Mouse (Mus musculus) cerebellum, postnatal 4 days (tissue): ENCODE data around the gene Mcam.

Experiments used
- DNase-seq, 2 experiments: peaks; one replicate each; pipeline ENCODE4 v3.0.0; 2022; ENCODE audit warnings: low spot score in 2 of 2, mixed read lengths in 1 of 2

The Mcam gene

GRCm38 (mm10) chr9:44134101-44134850, at the start of gene Mcam:
Gene Mcam (plus strand): TSS chr9:44134469.
- peak; percentile 60 to 82 for DNase-seq

GRCm38 (mm10) chr9:44084659-44085229, 49.5 kb upstream of the Mcam start:
- peak; percentile 72 to 77 for DNase-seq

GRCm38 (mm10) chr9:44085276-44085675, 49.0 kb upstream of the Mcam start:
- no peak for DNase-seq

DNA sequence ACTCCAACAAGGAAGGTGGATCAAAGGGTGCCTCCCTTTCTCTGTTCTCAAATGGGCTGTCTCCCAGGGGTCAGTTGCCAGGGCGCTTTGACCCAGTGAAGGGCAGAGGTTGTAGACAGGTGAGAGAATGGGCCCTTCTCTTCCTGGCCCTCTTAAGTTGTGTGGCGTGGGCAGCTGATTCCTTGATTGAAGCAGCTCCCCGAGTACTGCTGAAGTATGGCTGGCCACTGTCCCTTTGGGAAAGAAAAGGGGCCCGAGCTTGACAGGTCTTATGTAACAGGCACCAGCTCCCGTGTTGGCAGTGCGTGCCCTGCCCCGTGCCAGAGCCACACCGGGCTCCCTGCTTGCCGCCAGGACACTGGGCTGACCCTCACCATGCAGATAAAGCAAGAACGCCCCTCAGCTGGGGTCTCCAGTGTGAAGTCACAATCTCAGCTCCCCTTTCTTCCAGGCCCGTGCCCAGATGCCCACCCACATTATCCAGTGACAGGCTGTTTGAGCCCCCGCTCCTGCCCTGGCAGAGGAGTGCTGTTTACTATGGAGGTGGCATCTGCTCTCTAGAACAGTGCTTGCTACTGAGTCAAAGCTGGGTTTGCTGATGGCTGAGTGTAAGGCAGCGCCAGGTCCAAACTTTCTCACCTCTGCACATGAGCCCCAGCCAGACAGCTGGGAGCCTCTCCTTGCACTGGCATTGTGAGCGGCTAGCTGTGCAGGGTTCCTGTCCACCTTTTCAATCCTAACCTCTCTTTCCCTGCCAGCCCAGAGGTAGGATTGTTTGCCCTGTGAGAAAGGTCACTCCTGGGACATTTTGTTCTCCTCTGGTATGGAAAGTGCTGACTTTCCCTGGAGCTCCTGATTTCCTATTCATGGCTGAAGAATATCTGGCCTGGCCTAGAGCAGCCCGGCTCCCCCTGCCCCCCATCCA, 48.3 kb upstream of the Mcam start:
- no peak for DNase-seq

DNA sequence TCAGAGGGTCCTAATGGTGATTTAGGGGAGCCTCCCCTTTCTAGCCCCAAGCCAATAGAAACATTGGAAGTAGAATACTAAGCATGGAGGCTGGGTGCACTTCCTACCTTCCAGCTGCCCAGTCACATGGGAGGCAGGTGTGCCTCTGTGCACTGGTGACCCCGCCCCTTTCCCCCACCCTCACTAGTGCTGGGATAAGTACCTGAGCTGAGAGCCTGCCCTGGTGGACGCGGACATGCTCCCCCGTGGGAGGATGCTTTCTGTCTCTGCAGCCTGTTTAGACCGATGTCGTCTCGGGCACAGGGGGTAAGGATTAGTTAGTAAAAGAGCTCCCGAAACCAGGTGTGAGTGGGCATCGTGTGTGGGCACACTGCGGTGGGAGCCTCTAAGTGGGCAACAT, 47.3 kb upstream of the Mcam start:
- DNase-seq, result no peak

DNA sequence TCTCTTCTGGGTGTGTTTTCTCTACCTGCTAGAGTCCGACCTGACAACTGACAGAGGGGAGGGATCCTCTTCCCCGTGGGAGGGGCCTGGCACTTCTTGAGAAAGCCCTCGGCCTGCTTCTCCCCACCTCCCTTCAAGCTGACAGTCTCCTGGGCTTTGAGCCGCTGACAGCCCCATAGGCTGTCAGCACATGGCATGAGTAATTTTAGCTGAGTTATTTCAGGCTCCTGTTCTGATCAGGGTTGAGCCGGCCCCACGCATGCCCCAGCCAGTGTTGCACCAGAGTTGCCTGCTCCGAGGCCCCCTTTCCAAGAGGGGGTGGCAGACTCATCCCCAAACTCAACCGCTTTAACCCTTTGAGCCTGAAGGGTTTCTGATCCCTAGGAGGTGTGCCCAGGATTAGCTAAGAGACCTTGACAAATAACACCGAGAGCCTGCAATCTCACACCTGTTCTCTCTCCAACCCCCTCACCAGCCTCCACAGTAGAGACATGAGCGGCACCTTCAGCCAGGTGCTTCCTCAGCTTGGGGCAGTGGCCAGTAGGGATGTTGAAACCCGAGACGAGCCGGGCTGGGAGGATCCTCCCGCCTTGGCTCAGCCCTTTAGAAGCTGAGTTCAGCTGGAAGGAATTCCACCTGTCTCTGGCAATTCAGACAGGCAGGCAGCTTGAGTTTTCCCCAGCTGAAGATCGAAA, 46.4 kb upstream of the Mcam start:
- no peak for DNase-seq

DNA sequence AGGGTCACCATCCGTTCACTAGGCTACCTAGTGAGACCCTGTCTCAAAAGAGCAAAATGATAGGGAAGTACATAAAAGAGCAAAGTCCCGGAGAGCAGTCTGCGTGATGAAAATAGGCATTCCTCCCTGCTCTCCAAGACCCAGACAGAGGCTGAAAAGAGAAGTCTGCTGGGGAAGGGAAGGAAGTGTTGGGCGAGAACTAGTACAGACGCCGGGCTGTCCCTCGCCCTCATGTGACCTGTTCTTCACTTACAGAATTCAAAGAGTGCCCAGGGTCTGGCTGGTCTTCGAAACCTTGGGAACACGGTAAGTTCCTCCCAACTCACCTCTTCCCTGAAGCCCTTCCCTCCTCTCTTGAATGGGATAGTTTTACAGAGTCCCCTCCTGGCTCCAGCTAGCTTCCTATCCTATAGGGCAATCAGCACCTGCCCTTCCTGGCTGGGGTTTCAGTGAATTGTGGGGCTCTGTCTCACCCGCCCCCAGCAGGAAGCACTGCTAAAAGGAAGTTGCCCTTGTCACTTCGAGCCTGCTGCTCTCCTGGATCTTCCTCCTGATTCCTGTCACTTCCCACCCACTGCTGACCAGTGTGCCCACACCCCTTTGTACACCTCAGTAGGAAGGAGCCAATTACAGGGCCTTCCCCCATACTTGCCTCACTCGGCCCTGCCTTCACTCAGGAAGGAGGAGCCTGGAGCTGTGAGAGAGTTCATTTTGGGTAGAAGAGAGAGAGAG, 45.2 kb upstream of the Mcam start:
- no peak for DNase-seq

- peak; percentile 73 to 83 for DNase-seq
Measured at GRCm38 (mm10) chr9:44093612-44094503, 40.4 kb upstream of the Mcam start.

GRCm38 (mm10) chr9:44094737-44095136, 39.5 kb upstream of the Mcam start:
- no peak for DNase-seq

DNA sequence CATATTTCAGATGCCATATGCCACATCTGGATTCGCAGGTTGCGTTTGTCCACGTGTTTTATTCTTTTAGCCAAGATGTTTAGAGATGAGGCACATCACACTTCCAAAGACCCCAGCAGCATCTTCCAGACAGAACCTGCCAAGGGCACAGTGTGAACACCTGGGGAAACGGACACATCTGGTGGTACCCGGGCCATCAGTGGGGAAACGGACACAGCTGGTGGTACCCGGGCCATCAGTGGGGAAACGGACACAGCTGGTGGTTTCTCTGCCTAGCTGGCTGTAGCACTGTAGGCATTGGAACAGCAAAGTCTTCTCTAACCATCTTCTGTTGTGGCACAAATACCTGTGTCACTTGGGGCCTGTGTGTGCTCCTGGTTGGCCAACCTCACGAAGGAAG, 38.5 kb upstream of the Mcam start:
- no peak for DNase-seq

- no peak for DNase-seq
Measured at GRCm38 (mm10) chr9:44096536-44096935, 37.7 kb upstream of the Mcam start.

GRCm38 (mm10) chr9:44101490-44101889, 32.8 kb upstream of the Mcam start, which contains the start of gene Mfrp:
Gene Mfrp (plus strand): TSS chr9:44101729.
- DNase-seq, result no peak

DNA sequence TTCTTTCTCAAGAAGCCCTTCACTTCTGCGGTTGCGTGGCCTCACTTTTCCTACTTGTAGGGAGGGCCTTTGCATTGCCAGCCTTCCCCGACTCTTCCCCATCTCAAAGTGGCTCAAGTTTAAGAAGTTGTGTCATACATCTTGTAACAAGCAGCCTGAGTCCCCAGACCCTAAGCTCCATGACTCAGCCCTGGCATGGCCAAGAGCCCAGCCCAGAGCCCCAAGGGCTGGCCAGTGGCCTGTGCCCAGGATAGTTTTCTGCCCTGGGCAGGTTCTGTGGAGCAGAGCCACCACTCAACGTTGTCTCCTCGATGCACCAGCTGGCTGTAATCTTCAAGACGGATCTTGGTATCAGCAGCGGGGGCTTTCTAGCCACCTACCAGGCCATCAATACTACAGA, 29.4 kb upstream of the Mcam start:
- no peak for DNase-seq

- no peak for DNase-seq
Measured at GRCm38 (mm10) chr9:44105781-44106180, 28.5 kb upstream of the Mcam start.

GRCm38 (mm10) chr9:44106182-44106581, 28.1 kb upstream of the Mcam start:
- DNase-seq, result no peak

DNA sequence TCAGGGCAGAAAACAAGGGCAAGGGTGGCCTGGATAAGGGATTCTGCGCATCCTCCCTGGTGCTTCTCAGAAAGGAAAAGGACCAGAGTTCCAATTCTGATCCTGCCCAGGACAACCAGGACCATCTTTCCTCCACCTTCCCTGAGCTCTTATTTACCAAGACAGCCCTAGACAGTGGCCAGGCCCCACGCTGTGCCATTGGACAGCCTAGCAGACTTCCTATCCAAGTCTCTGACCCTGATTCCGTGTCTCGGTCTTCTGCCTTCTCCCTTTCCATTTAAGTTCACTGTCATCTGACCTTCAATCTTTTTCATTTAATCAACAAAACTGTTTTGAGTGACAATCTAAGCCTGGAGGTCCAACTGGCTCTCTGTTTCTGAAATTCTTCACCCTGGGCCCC, 27.7 kb upstream of the Mcam start:
- no peak for DNase-seq

DNA sequence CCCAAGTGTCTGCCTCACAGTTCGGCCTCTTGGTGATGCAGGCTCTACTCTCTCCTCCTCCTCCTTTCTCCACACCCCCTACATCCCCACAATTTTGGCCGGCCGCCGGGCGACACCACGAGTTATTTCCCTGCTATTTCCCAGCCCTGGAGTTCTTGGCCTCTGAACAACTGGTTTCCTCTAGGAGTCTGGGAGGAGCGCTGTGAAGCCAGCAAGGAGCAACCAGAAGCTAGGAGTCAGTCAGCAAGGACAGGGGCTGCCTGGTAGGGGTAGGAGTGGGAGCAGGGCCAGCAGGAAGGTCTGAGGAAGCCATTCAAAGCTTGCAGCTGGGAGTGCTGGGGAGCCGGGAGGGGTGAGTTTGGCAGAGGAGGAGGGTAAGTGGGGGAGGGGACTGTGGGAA, 27.2 kb upstream of the Mcam start, which contains the start of gene C1qtnf5:
TSS of gene C1qtnf5 (plus strand) at position 136 of the 400 bp plus-strand sequence.
- DNase-seq, result peak; percentile 67 to 72

GRCm38 (mm10) chr9:44107557-44108179, 26.6 kb upstream of the Mcam start:
- DNase-seq, result peak in 1 of 2 experiments; percentile 66

- no peak for DNase-seq
Measured at GRCm38 (mm10) chr9:44108269-44109055, 25.8 kb upstream of the Mcam start.
